Mouse (Mus musculus) kidney, adult 18-20 months (tissue): ENCODE measurements around the gene Tfb1m.

ENCODE experiments used
- DNase-seq: peaks from one replicate; pipeline ENCODE4 v3.0.0; 2021

The Tfb1m gene

DNA sequence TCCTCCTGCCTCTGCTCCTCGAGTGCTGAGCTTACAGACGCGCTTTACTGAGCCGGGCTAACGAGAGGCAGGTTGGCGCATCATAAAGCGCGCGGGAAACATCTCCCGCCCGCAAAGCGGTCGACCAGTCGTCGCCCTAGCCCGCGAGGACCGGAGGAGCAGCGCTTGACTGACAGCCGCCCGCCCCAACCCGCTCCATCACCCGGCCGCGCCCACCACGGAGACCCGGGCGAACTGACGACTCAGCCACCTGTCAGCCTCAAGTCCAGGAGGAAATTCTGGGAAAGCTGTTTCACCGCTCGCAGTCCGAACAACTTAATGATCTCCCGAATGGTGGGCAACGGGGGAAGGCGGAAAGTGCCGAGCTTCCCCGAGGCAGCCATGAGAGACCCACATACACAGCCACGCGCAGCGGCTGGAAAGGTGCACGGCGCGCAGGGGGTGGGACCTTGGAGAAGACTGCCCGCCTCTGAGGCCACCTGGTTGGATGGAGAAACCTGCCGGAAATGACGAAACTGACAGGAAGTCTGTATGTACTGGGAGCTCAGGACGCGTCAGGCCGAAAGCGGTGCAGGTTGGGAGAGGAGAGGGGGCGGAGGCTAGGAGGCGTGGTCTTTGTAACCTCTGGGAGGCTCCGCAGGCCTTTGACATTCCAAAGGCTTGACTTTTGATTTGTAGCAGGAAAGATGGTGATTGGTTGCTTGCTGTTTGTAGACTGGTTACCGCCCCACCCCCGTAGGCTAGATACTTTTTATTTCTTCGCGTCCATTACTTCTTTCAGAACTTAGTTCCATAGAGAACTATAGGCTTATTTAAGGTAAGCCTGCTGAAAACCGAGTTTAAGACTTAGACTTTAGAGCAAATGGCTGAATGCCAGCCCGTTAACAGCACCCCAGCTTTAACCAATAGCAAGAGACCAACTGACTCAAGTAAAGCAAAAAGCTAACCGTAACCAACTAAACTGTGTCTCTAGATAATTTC, at the start of gene Tfb1m:
Tfb1m (minus strand) TSS at position 451 of the 981 bp plus-strand sequence.
- peak; percentile 98 for DNase-seq

- no peak for DNase-seq
Measured at GRCm38 (mm10) chr17:3602954-3603672, 45.5 kb upstream of the Tfb1m start.

DNA sequence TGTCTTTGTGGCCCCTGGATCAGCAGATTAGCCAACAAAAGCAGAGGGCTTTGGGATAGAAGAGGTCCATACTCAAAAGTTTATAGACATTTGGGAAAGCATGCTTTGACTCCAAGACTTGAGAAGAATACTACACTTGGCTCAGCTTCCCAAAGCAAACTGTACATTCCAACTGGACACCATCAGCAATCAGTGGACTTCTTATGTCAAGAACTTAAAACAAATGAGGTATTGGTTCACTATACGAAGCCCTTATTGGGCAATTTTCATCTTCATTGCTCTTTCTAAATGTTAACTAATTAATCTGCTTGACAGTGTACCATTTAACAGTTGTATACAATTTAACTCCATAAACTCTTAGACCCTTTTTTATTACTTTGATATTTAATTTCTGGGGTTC, 40.8 kb upstream of the Tfb1m start:
- DNase-seq, result no peak

GRCm38 (mm10) chr17:3597866-3598265, 40.3 kb upstream of the Tfb1m start:
- DNase-seq, result no peak

- no peak for DNase-seq
Measured at GRCm38 (mm10) chr17:3597130-3597529, 39.5 kb upstream of the Tfb1m start.

DNA sequence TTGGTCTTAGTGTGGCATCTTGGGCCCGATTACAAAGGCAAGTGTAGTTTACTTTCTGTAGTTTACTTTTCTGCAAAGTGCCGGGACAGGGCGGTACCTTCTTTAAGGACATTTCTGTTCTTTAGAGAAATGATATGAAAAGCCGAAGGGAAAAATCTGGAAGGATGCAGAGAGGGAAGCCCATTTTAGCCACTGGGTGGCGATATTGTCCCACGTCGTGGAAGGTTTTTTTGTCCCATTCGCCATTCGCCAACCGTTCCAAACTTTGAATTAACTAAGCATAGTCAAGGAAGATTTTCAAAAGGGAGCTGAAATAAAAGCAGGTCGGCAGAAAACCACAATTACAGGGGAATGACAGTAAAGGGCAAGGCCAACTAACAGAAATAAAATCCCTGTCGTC, 13.3 kb upstream of the Tfb1m start:
- DNase-seq, result peak; percentile 77

GRCm38 (mm10) chr17:3562405-3562804, 4.8 kb upstream of the Tfb1m start:
- DNase-seq, result no peak

- DNase-seq, result no peak
Measured at GRCm38 (mm10) chr17:3560534-3560933, 3.0 kb upstream of the Tfb1m start.

GRCm38 (mm10) chr17:3558356-3558870, 832 bp upstream of the Tfb1m start:
- peak; percentile 3 for DNase-seq

DNA sequence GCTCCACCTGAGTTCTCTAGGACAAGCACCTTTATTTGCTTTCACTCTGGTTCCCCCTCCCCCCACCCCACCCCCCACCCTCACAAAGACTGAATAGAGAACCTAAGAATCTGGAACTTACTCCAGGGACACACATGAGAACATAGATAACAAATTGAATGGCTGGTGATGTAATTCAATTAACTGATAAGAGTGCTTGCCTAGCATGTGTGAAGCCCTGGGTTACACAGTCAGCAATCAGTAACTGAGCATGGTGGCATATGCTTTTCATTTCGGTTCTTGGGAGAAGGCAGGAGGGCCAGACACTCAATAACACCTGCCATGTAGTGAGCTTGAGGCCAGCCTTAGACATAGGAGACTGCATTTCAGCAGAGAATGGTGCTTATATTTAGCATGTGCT, 1.3 kb downstream of the Tfb1m start:
- no peak for DNase-seq

DNA sequence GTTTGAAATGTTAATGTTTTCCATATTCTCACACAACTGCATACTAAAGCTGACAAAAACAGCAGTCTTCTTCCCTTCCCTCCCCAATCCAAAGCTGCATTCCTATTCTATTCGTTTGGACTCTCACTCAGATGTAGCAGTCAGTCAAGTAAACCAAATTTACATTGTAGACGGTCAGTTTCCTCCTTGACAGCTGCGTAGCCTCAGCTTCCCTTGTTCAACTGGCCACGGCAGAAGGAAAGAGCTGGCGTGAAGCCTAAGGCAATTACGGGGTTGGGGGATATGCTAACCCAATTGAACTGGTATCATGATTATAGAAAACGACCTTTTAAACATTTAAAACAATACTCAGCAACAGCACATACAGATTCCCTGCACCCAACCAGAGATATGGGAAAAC, 9.9 kb downstream of the Tfb1m start:
- DNase-seq, result no peak

- DNase-seq, result no peak
Measured at GRCm38 (mm10) chr17:3541033-3541432, 16.5 kb downstream of the Tfb1m start.

GRCm38 (mm10) chr17:3540304-3540703, 17.3 kb downstream of the Tfb1m start:
- DNase-seq, result no peak

- no peak for DNase-seq
Measured at GRCm38 (mm10) chr17:3533425-3533824, 24.2 kb downstream of the Tfb1m start.

DNA sequence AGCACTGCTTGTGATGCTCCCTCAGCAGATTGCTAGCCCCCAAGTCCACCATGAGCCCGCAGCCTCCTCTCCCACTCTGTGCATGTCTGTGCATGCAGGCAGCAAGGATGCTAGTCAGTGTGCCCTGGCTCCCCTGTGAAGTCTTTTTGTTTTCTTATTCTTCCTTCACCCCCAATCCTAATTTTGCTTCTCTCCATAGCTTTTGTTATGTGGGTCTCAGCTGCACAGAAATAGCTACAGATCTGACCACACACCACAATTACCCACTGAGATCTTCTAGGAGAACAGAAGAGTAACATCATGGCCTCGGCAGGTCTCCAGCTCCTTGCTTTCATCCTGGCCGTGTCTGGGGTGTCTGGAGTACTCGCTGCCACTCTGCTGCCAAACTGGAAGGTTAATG, 25.3 kb downstream of the Tfb1m start, which contains the start of gene Cldn20:
Cldn20 (plus strand) TSS at position 301 of the 400 bp plus-strand sequence.
- DNase-seq, result no peak

DNA sequence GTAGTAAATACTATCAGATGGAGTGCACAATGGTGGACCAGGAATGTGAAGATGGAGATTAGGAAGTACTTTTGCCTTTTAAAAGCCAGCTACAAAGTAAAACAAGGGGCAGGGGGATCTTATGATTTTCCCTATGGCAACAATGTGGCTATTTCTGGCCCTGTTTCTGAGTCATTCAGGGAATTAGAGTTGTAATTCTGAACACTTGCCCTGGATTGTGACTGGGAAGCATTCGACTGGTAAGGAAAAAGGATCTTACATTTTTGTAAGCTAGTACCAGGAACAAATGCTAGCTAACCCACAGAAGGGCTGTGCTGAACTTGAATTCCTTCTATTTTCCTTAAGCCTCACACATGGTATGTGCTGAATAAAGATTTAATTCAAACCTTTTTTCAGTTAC, 25.9 kb downstream of the Tfb1m start:
- DNase-seq, result no peak

DNA sequence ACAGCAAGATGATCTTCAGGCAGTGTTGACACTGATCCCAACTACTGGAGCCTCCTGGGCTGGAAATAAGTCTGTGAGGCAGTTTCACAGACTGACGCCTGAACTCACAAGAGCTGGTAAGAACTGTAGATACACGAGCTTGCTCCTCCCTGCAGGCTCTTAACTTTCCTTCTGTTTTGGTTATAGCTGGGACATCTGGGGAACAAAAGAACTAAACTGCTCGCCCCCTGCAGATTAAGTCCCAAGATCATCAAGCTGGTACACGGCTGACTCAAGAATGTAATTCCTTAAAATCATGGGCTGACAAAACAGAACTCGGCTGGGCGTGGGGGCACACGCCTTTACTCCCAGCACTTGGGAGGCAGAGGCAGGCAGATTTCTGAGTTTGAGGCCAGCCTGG, 27.0 kb downstream of the Tfb1m start:
- no peak for DNase-seq

GRCm38 (mm10) chr17:3529523-3529922, 28.1 kb downstream of the Tfb1m start:
- DNase-seq, result no peak

- no peak for DNase-seq
Measured at GRCm38 (mm10) chr17:3527841-3528471, 29.6 kb downstream of the Tfb1m start.

GRCm38 (mm10) chr17:3520344-3520743, 37.2 kb downstream of the Tfb1m start:
- DNase-seq, result no peak

DNA sequence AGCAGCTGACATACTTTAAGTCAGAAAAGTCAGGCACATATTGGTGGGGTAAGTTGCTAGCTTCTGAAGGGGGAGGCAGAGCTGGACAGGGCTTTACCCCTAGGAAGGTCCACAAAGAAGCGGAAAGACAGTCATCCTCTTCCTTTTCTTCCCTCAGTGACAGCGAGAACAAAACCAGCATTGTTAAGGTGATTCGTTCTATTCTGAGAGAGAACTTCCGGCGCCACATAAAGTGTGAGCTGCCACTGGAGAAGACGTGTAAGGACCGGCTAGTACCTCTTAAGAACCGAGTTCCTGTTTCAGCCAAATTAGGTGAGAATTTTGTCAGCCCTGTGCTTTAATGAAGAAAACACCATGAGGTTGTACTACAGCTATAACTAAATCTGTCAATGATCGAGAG, 41.2 kb downstream of the Tfb1m start:
- no peak for DNase-seq

DNA sequence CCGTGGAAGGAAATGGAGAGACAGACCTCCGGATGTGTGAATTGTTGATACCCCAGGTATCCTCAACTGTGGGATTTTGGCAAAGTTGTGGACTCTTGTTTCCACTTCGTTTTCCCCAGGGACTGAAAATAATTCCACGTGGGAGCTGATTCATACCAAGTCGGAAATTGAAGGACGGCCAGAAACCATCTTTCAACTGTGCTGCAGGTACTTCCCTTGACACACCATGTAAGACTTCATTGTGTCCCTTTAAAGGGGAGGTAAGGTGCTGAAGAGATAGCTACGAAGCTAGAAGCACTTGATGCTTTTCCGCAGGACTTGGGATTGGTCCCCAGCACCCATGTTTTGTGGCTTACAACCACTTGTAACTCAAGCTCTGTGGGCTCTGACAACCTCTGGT, 41.7 kb downstream of the Tfb1m start:
- DNase-seq, result no peak

GRCm38 (mm10) chr17:3514316-3514715, 43.3 kb downstream of the Tfb1m start:
- DNase-seq, result no peak
